Comparison of ENCODE assay signal across 24 mouse cellular contexts in the genomic region with DNA sequence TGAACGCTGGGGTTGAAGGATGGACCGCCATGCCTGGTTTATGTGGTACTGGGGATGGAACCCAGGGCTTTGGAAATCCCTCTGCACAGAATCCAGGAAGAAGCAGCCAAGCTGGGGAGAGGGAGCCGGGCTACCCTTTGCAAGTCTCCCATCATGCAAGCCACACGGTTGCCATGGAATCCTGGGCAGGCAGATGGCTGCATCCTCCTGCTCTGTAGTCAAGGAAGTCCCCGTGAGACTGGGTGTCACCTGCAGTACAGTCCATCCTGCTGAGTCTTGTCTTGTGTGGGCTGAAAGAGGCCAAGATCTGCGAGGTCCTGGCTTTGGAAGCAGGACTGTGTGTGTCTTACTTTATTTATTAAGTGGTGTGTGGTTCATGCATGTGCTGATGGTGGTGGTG.
DNase-seq lines count a peak whose midpoint lies in the region; ATAC-seq and TF ChIP-seq lines count a peak whose summit lies in the region.
"Had no signal": no experiment of that assay in that cellular context is flagged by ENCODE, and none has a peak within 500 bp of the region (broad histone marks: within the 10 kb centered on the region; RNA-seq: fewer than 3 reads in every experiment).

No protein-coding gene starts in this region.

- no peak overlapping the region for H3K4me2 ChIP-seq in forebrain, postnatal 0 days (ENCODE audit: low read depth)
- H3K4me2 ChIP-seq in forebrain, embryonic 11.5 days (ENCODE audit: low read depth, low read length, severe bottlenecking): no peak overlapping the region
- H3K4me2 ChIP-seq: heart, embryonic 12.5 days; limb, embryonic 13.5 days; liver, embryonic 13.5 days; lung, embryonic 14.5 days had no signal

- H3K4me3 ChIP-seq in forebrain, postnatal 0 days (ENCODE audit: low read depth, low read length): no peak overlapping the region
- H3K4me3 ChIP-seq in forebrain, embryonic 11.5 days (ENCODE audit: low read depth, low read length): no peak overlapping the region
- H3K4me3 ChIP-seq: gastrocnemius, adult 2 months; heart, embryonic 12.5 days; limb, embryonic 13.5 days; liver, embryonic 13.5 days had no signal

- H3K27me3 ChIP-seq in forebrain, postnatal 0 days (ENCODE audit: insufficient read depth, low read length): no peaks in the 10 kb centered on the region
- no peaks in the 10 kb centered on the region for H3K27me3 ChIP-seq in forebrain, embryonic 11.5 days (ENCODE audit: control insufficient read depth, insufficient read depth, low read length)
- H3K27me3 ChIP-seq: heart, embryonic 12.5 days; limb, embryonic 13.5 days; liver, embryonic 13.5 days had no signal

- H3K4me1 ChIP-seq in forebrain, postnatal 0 days (ENCODE audit: insufficient read depth): no peaks in the 10 kb centered on the region
- no peaks in the 10 kb centered on the region for H3K4me1 ChIP-seq in forebrain, embryonic 11.5 days (replicated peaks; ENCODE audit: control insufficient read depth, insufficient read depth, low read length)
- H3K4me1 ChIP-seq: liver, embryonic 13.5 days had no signal

- WGBS in forebrain, postnatal 0 days: 69% methylated on average over 6 of the region's 6 CpGs
- 79% methylated on average over 6 of the region's 6 CpGs for WGBS in forebrain, embryonic 11.5 days

- ATAC-seq in forebrain, postnatal 0 days: peak; percentile 66
- no peak for ATAC-seq in forebrain, embryonic 11.5 days (replicated peaks; ENCODE audit: low FRiP score)
- ATAC-seq: activated CD4-positive, CD25-positive, alpha-beta regulatory T cell, adult 4 months; intestine, postnatal 0 days had no signal

- no peak for TF ChIP-seq CTCF in forebrain, postnatal 0 days (IDR thresholded peaks at IDR 0.05; ENCODE audit: low read depth)

- H3K9me3 ChIP-seq in forebrain, postnatal 0 days (ENCODE audit: low read length): no peaks in the 10 kb centered on the region
- H3K9me3 ChIP-seq in forebrain, embryonic 11.5 days (ENCODE audit: control insufficient read depth, low read length): no peaks in the 10 kb centered on the region

- no peak overlapping the region for H3K9ac ChIP-seq in forebrain, postnatal 0 days
- no peak overlapping the region for H3K9ac ChIP-seq in forebrain, embryonic 11.5 days (ENCODE audit: low read length)
- H3K9ac ChIP-seq: heart, embryonic 12.5 days; limb, embryonic 13.5 days; liver, embryonic 13.5 days; lung, embryonic 14.5 days had no signal

- DNase-seq in forebrain, postnatal 0 days: peak; percentile 35
- DNase-seq in forebrain, embryonic 11.5 days (ENCODE audit: low spot score): no peak
- peak; percentile 17 to 35 for DNase-seq in layer of hippocampus, adult 18-20 months (ENCODE audit: low spot score in 2 of 2)
- no peak for DNase-seq in layer of hippocampus, adult 9-10 months (ENCODE audit: low spot score)
- peak; percentile 24 for DNase-seq in right cerebral cortex, postnatal 14 days
- no peak for DNase-seq in right cerebral cortex, adult 18-20 months
- DNase-seq in kidney, adult 18-20 months: no peak
- DNase-seq in yolk sac, embryonic 10.5 days (ENCODE audit: low spot score): no peak
- DNase-seq: adrenal gland, postnatal 10 days; cerebellum, adult 11-12 months; cerebellum, postnatal 14 days; gastrocnemius, adult 2 months; heart, postnatal 14 days; liver, embryonic 13.5 days; lung, embryonic 14.5 days; lung, postnatal 36 days; thymus, adult 18-20 months; thymus, postnatal 4 days had no signal

- no peaks in the 10 kb centered on the region for H3K36me3 ChIP-seq in forebrain, postnatal 0 days (ENCODE audit: insufficient read depth)
- H3K36me3 ChIP-seq in forebrain, embryonic 11.5 days (ENCODE audit: control insufficient read depth, insufficient read depth, low read length): no peaks in the 10 kb centered on the region
- H3K36me3 ChIP-seq: G1E; heart, embryonic 12.5 days; limb, embryonic 13.5 days; liver, embryonic 13.5 days had no signal

- peak overlapping the region; percentile 48; the same call in 1 of the 2 replicates for H3K27ac ChIP-seq in forebrain, postnatal 0 days (ENCODE audit: low read depth, low read length)
- no peak overlapping the region for H3K27ac ChIP-seq in forebrain, embryonic 11.5 days (ENCODE audit: low read depth, low read length)
- H3K27ac ChIP-seq: gastrocnemius, adult 2 months; kidney, postnatal 0 days; limb, embryonic 13.5 days; liver, embryonic 13.5 days had no signal

Comparison
In these comparisons a context has a peak if more than half of its experiments do, and no peak if none do; other contexts are left out.
1. DNase-seq: peak in forebrain, postnatal 0 days (single experiment), layer of hippocampus, adult 18-20 months (2 of 2) and right cerebral cortex, postnatal 14 days (single experiment); none in forebrain, embryonic 11.5 days (single experiment), layer of hippocampus, adult 9-10 months (single experiment), right cerebral cortex, adult 18-20 months (single experiment), kidney, adult 18-20 months (single experiment) and yolk sac, embryonic 10.5 days (single experiment).